Mouse (Mus musculus): Measurements from ENCODE around the gene Fat3. TPM values are rescaled to one million over a fixed set of nuclear protein-coding genes. Genes with fewer than 3 reads are reported as not detected.

Gene Fat3
- polyA plus RNA-seq, 1 experiment: not detected

DNA sequence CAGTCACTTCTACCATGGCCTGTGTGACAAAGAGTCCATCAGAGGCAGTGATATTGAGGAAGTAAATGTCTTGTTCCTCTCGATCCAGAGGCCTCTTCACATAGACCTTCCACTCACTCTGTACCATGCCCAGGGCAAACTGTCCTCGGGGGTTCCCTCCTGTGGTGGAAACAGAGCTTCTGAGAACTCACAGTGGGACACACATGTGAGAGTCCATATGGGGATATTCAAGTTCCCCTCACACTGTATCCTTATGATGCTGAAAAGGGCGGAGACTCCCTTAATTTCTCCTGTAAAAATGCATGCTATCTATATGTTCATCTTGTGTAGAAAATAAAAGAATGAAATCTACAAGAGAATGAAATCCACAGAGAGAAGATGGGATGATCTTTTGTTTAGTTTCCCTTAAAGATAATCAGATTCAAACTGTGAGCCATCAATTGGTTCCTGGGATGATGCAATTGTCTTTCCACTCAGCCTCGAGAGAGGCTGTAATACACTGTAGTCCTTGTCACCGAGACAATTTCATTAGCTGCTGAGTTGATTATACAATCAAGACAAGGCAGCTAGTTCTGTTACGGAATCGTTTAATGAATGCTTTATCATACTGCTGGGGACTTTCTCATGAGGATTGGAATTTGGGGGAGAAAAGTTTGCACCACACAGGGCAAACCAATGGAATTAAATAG lies 508.8 kb downstream of the Fat3 start:
- WGBS: 69% methylated on average over 7 of the region's 7 CpGs
- TF ChIP-seq POLR2A (IDR thresholded peaks at IDR 0.05; ENCODE audit: borderline replicate concordance, control insufficient read depth, low read depth, low read length) (no peak), CTCF (IDR thresholded peaks at IDR 0.05; ENCODE audit: control insufficient read depth, insufficient read depth, low read length) (no peak)
- no peak overlapping the region for H3K27ac ChIP-seq (ENCODE audit: control insufficient read depth, insufficient read depth, low read depth, low read length, poor library complexity)

DNA sequence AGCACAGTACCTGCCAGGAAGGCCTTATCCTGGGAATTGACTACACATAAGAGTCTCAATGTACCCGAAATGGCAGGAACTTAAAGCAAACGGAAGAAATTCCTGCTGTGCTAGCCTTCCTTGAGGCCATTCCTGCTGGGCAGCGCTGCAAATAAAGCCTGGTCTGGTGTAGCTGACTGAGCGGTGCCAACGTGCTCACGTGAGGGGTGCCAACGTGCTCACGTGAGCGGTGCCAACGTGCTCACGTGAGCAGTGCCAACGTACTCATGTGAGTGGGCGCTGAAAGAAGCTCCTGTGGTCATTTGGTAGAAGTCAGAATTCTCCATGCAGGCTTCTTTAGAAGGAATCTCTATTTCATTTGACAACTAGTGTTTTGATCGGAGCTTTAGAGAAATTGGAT lies 522.8 kb downstream of the Fat3 start:
- H3K27ac ChIP-seq (ENCODE audit: control insufficient read depth, insufficient read depth, low read depth, low read length, poor library complexity): no peak overlapping the region
- WGBS: 85% methylated on average over 14 of the region's 14 CpGs
- no peak overlapping the region for H3K4me3 ChIP-seq (replicated peaks; ENCODE audit: control insufficient read depth, low read depth, low read length)
- TF ChIP-seq POLR2A (IDR thresholded peaks at IDR 0.05; ENCODE audit: borderline replicate concordance, control insufficient read depth, low read depth, low read length): no peak
- no peak for TF ChIP-seq CTCF (IDR thresholded peaks at IDR 0.05; ENCODE audit: control insufficient read depth, insufficient read depth, low read length)
- no peaks in the 10 kb centered on the region for H3K4me1 ChIP-seq (ENCODE audit: control insufficient read depth, insufficient read depth, low read length)

More for the DNA sequence above, 508.8 kb downstream of the Fat3 start:
- Histone ChIP-seq H3K4me1 (ENCODE audit: control insufficient read depth, insufficient read depth, low read length) (no peaks in the 10 kb centered on the region), H3K4me3 (replicated peaks; ENCODE audit: control insufficient read depth, low read depth, low read length) (no peak overlapping the region)

- 80% methylated on average over 12 of the region's 12 CpGs for WGBS
- no peaks in the 10 kb centered on the region for H3K4me1 ChIP-seq (ENCODE audit: control insufficient read depth, insufficient read depth, low read length)
- H3K27ac ChIP-seq (ENCODE audit: control insufficient read depth, insufficient read depth, low read depth, low read length, poor library complexity): no peak overlapping the region
- TF ChIP-seq POLR2A (IDR thresholded peaks at IDR 0.05; ENCODE audit: borderline replicate concordance, control insufficient read depth, low read depth, low read length): no peak
- no peak overlapping the region for H3K4me3 ChIP-seq (replicated peaks; ENCODE audit: control insufficient read depth, low read depth, low read length)
Observed at GRCm38 (mm10) chr9:15976959-15977663, 524.0 kb downstream of the Fat3 start.

DNA sequence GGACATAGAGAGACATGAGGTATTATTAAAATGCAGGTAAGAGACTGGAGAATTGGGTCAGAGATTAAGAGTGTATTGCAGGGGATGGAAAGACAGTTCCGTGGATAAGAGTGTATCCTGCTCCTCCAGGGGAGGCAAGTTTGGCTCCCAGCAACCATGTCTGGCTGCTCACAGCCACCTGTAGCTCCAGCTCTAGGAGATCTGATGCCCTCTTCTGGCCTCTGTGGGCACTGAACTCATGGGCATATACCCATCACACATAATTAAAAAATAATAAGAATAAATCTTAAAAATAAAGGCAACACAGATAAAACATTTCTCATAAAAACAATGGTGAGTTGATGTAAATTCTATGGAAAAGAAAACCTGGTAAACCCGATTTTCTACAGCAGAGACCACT lies 525.1 kb downstream of the Fat3 start:
- TF ChIP-seq POLR2A (IDR thresholded peaks at IDR 0.05; ENCODE audit: borderline replicate concordance, control insufficient read depth, low read depth, low read length) (no peak), CTCF (IDR thresholded peaks at IDR 0.05; ENCODE audit: control insufficient read depth, insufficient read depth, low read length) (no peak)
- WGBS: 78% methylated on average over 2 of the region's 2 CpGs
- Histone ChIP-seq H3K4me1 (ENCODE audit: control insufficient read depth, insufficient read depth, low read length) (no peaks in the 10 kb centered on the region), H3K27ac (ENCODE audit: control insufficient read depth, insufficient read depth, low read depth, low read length, poor library complexity) (no peak overlapping the region), H3K4me3 (replicated peaks; ENCODE audit: control insufficient read depth, low read depth, low read length) (no peak overlapping the region)

DNA sequence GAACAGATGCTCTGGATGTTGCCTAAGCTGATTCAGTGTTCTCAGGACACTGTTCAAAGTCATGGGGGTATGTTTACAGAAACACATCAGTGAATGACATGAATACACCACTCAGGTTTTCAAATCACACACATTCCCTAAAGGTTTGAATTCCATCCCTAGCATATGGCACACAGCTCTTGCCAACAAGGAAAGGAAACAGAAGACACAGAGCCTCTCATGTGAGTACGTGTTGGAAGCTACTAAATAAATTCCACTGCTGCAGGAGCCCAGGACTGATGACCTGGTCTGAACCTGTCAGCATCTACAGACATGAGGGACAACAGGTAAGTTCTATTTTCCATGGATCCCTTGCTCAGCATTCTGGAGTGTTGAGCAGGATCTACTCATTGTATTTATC lies 528.9 kb downstream of the Fat3 start:
- TF ChIP-seq CTCF (IDR thresholded peaks at IDR 0.05; ENCODE audit: control insufficient read depth, insufficient read depth, low read length) (no peak), POLR2A (IDR thresholded peaks at IDR 0.05; ENCODE audit: borderline replicate concordance, control insufficient read depth, low read depth, low read length) (no peak)

DNA sequence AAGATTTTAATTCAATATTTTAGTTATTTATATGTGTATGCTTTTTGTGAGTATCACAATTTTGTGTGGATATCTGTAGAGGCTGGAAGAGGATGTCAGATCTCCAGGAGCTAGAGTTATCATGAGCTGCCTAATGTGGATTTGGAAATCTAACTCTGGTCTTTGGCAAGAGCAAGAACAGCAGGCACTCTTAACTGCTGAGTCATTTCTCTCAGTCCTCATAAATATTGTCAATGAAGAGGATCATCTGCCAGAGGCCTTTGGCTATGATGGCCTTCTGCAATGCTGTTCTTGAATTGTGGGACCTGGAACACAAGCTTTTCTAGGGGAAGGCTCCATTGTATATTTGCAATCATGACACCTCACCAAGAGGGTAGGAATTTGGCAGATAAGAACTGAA lies 529.7 kb downstream of the Fat3 start:
- TF ChIP-seq POLR2A (IDR thresholded peaks at IDR 0.05; ENCODE audit: borderline replicate concordance, control insufficient read depth, low read depth, low read length): no peak
- Histone ChIP-seq H3K27ac (ENCODE audit: control insufficient read depth, insufficient read depth, low read depth, low read length, poor library complexity) (no peak overlapping the region), H3K4me3 (replicated peaks; ENCODE audit: control insufficient read depth, low read depth, low read length) (no peak overlapping the region), H3K4me1 (ENCODE audit: control insufficient read depth, insufficient read depth, low read length) (no peaks in the 10 kb centered on the region)

More for the DNA sequence above, 528.9 kb downstream of the Fat3 start:
- 59% methylated on average over 1 of the region's 1 CpGs for WGBS
- Histone ChIP-seq H3K4me3 (replicated peaks; ENCODE audit: control insufficient read depth, low read depth, low read length) (no peak overlapping the region), H3K4me1 (ENCODE audit: control insufficient read depth, insufficient read depth, low read length) (no peaks in the 10 kb centered on the region), H3K27ac (ENCODE audit: control insufficient read depth, insufficient read depth, low read depth, low read length, poor library complexity) (no peak overlapping the region)

DNA sequence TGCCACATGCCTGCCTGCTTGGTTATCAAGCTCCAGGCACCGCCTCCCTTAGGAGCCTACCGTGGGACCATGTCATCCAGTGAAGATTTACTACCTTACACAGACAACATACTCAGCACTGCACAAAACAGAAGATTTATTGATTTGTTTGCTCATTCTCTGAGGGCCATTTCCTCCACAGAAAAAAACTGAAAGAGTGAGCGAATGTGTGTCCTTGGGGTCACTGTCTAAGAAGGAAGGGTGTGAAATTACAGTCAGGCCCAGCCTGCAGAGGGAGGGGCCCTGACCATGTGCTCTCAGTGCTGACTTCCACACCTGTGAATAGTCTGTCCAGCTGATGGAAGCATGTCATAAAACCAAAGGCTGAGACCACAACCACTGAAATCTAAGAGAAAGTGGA lies 536.9 kb downstream of the Fat3 start:
- no peak for TF ChIP-seq POLR2A (IDR thresholded peaks at IDR 0.05; ENCODE audit: borderline replicate concordance, control insufficient read depth, low read depth, low read length)
- TF ChIP-seq CTCF (IDR thresholded peaks at IDR 0.05; ENCODE audit: control insufficient read depth, insufficient read depth, low read length): no peak
- Histone ChIP-seq H3K4me3 (replicated peaks; ENCODE audit: control insufficient read depth, low read depth, low read length) (no peak overlapping the region), H3K27ac (ENCODE audit: control insufficient read depth, insufficient read depth, low read depth, low read length, poor library complexity) (no peak overlapping the region), H3K4me1 (ENCODE audit: control insufficient read depth, insufficient read depth, low read length) (no peaks in the 10 kb centered on the region)
- 53% methylated on average over 3 of the region's 3 CpGs for WGBS

DNA sequence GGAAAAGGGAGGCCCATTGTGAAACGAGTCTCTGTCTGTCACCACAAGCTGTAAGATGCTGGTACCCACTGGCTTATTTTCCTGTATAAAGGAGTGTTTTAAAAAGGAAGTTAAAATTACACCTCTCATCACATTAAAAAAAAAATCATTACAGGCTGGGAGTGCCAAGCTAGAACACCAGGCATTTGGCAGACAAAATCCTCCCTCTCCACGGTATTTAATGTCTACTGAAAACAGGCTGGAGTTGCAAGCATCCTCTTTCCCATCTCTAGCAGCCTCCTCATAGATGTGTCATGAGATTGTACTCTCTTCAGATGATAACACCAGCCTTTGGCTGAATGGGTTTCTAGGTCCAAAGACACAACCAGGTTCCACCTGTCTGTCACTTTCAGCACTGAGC lies 538.2 kb downstream of the Fat3 start:
- Histone ChIP-seq H3K4me3 (replicated peaks; ENCODE audit: control insufficient read depth, low read depth, low read length) (no peak overlapping the region), H3K27ac (ENCODE audit: control insufficient read depth, insufficient read depth, low read depth, low read length, poor library complexity) (no peak overlapping the region), H3K4me1 (ENCODE audit: control insufficient read depth, insufficient read depth, low read length) (no peaks in the 10 kb centered on the region)
- TF ChIP-seq CTCF (IDR thresholded peaks at IDR 0.05; ENCODE audit: control insufficient read depth, insufficient read depth, low read length): no peak
- TF ChIP-seq POLR2A (IDR thresholded peaks at IDR 0.05; ENCODE audit: borderline replicate concordance, control insufficient read depth, low read depth, low read length): no peak
- WGBS: 56% methylated on average over 2 of the region's 2 CpGs

Data from bone marrow, adult 2 months (tissue).